Mouse (Mus musculus): ENCODE measurements around the gene Syngr4.
A peak's percentile ranks its signal among the peaks of the same experiment; 100 is the strongest.
"Not testable (repeated sequence)": the region's sequence is repeated elsewhere in the genome, so short reads cannot be mapped to it uniquely, and the experiment has no call there.

Syngr4 gene

DNA sequence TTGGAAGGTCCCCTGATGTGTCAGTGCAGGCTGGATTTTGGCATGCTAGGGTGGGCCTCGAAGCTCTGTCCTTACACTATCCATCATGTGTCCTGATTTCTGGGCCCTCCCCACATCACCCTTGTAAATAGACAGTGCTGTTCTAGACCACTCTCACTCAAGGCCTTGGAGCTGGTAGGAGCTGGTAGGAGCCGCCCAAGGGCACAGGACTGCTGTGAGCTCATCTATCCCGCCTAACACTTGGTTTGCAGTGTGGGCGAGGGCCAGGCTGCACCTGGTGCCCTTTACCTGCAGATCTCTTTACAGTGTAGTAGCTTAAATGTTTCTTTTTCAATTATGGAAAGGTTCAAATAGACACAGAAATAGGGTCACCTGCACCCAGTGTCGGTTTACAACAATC is 18.5 kb upstream of the Syngr4 start:
- DNase-seq (ENCODE audit: low spot score) = no peak

DNA sequence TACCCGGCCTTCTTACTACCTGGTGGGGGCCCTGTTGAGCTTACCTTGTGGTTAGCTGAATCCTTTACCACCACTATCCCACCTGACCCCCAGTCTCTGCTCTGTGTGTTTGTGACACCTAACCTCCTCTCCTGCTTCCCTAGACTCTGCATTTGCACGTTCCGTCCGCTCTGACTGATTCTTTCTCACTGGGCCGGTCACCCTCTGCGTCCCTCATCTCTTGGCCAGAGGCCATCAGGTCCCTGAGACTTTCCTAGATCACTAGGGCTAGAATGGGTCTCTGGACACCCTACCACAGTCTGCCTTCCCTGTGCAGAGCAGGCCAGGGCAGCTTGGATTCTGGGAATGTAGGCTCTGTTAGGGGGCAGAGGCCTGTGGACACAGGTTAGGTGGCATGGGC is 17.6 kb upstream of the Syngr4 start:
- DNase-seq (ENCODE audit: low spot score) = no peak

DNA sequence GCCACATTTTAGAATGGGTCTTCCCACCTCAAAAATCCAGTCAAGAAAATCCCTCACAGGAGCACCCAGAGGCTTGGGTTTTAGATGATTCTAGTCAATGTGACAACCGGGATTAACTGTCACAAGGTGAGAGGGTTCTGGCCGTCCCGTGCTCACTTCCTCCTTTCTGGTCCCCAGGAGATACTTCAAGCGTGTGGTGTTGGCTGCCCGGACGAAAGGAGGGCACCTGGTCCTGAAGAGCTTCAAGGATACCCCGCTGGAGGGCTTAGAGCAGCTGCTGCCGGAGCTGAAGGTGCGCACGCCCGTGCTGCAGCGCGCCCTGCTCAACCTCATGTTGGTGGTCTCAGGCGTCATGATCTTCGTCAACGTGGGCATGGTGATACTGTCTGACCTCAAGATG is 12.6 kb upstream of the Syngr4 start:
- no peak for DNase-seq (ENCODE audit: low spot score)

DNA sequence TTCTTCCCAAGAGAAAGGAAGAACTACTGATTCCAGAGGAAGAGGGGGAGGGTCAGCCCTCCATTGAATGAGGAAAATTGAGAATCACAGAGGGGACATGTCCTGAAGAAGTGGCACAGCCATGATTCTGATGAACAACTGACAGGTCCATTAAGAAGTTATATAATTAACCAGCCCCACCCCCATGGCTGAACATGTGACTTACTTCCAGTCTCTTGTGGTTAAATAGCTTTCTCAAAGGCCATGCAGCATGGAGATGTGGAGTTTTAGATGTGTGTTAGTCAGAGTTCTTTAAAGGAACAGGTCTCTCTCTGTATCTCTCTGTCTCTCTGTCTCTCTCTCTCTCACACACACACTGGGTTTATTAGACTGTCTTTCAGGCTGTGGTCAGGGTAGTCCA is 11.9 kb upstream of the Syngr4 start:
- DNase-seq (ENCODE audit: low spot score) = no peak

DNA sequence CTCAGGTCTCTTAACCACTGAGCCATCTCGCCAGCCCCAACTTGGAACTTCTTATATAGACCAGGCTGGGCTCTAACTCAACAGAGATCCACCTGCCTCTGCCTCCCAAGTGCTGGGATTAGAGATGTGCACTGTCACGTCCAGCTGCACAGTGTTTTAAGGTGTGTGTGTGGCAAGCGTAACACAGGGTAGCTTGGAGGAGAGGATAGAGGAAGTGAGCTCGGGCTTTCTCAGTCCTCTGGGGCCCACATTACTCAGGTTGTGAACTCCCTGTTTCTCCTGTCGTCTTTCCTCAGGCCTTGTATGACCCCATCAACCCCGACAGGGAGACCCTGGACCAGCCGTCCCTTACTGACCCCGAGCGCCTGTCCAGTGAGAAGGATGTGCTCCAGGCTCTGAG is 10.1 kb upstream of the Syngr4 start:
- no peak for DNase-seq (ENCODE audit: low spot score)

DNA sequence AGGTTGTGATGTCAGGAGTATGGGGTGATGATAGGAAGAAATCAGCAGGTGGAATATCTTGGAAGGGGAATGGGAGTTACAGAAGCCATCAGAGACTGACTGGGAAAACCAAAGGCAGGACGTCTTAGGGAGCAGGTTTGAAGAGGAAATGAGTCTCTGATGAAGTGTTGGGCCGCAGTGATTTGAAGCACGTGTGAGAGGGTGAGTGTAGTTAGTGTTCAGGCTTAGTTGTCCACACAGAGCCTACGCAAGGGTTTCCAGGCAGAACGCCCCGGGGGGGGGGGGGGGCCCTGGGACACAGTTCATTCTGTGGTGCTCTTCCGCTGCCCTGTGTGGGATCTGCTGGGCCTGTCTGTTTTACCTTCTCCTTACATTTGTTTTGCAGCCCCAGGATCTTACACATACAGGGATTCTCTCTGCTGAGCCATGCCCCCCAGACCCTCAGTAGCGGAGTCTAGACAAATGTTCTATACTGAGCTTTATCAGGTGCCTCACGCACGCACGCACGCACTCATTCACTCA is 6.0 kb upstream of the Syngr4 start:
- no peak for DNase-seq (ENCODE audit: low spot score)

DNA sequence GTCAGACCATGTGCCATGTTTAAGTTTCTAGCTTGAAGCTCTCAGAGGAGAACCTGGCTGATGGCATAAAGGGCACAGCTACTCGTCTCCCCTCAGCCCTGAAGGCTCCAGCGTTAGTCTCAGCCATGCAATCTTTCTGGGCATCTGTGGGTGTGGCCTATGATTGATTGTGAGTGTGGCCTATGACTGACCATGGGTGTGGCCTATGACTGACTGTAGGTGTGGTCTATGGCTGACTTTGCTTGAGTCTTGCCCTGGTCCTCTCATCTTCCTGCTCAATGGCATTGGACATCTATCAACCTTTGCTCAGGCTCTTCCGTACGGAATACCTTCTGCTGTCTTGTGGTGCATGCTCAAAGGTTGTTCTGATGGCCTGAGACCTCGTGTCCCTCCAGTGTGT is 5.0 kb upstream of the Syngr4 start:
- DNase-seq (ENCODE audit: low spot score) = no peak

DNA sequence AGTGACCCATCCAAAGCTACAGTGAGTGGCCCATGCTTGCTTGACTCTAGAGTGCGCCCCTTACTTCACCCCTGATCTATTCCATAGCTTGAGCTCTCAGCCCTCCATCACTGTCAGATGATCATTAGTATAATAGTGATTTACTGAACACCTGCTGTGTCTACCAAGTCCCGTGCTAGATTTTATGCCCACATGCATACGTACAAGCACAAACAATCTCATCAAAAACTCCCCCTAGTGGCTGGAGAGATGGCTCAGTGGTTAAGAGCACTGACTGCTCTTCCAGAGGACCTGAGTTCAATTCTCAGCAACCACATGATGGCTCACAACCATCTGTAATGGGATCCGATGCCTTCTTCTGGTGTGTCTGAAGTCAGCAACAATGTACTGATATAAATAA is 1.6 kb upstream of the Syngr4 start:
- not testable (repeated sequence) for DNase-seq (ENCODE audit: low spot score)

DNA sequence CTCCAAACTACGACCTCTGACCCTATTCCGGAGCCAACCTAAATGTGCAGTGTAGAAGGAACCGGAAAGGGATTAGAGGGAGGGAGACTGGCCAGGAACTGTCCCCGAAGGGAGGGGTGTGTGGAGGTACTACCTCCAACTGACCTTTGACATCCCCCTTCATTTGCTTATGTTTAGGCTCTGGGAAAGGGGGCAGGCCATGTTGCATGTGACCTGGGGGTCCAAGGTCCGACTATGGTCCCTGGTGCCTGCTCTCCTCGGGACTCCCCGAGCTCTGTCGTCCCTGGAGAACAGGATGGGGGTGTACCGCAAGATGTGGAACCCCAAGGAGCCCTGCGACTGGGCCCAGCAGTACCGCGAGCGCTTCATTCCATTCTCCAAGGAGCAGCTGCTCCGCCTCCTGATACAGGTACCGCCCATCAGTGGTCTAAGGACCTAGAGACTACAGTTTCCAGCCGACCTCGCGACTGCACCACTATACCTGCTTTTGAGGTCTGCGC is 794 bp upstream of the Syngr4 start:
- DNase-seq (ENCODE audit: low spot score) = peak; percentile 58

DNA sequence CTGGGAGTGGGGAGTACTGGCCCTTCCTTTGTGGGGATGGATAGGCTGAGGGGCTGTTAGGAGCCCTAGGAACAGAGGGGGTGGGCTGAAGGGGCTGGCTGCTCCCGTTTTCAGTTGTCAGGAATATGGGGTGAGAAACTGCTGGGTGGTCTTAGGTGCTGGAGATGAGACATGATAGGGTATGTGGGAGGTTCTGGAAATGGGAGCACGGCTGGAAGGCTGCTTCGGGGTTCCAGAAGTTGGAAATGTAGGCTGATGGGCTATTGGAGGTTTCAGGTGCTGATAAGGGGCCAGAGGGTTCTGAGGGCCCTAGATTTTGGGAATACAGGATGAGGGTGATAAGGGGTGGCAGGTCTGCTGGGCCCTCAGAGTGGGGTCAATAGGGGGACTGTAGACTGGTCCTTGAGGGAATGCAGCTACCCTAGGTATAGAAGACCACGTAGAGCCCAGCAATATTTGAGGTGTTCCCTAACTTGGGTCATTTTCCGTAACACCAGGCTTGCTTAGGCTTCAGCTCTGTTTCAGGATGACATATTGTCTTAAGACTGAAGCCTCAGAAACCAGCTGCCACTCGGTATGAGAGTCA is 490 bp downstream of the Syngr4 start:
- no peak for DNase-seq (ENCODE audit: low spot score)

DNA sequence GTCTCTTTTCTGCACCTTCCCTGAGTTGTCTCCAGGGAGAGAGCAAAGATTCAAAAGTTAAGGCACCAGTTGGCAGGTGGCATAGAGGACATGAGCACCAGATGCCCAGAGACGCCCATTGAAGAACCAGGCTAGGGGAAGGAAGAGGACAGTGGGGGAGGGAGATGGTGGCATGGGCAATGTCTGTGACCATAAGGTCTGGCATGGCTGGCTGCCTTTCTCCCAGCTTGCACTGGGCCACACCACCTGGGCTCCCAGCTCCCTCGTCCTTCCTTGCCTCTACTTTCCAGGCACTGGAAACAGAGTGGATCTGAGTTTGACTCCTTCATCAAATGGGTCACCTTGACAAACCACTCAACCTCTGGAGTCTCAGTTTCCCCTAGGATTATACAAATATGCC is 3.9 kb downstream of the Syngr4 start:
- DNase-seq (ENCODE audit: low spot score) = no peak

DNA sequence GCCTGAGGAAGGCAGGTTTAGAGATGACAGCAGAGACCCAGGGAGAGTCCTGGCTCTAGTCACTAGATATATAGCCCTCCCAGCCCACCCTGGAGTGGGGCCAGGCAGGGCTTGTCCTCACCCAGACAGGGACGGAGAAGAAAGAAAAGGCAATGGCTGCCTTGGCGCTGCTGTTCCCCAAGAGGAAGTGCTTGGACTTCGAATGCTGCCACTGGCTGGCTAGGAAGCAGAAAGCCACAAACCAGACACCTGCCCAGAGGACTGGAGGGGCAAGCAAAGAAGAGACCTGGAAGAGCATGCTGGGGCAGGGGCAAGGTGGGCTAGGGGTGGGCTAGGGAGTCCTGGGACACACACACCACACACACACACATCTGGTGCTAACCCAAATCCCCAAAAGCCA is 9.3 kb downstream of the Syngr4 start:
- DNase-seq (ENCODE audit: low spot score) = no peak

DNA sequence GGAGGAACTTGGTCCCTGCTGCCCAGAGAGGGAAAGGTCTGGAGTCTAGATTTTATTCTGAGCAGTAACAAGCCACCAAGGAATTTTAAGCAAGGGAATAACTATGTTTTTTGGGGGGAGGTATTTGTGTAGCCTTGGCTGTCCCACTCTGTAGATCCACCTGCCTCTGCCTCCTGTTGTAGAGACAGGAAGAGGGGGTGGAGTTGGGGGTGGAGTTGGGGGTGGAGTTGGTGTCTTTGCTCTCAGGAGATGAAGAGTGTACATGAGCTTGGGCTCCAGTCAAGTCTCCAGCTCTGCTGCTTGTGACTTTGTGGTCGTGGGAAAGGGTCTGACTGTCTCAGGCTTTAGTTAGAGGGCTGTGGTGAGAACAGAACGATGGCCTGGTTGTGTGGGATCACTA is 15.5 kb downstream of the Syngr4 start:
- DNase-seq (ENCODE audit: low spot score) = no peak

DNA sequence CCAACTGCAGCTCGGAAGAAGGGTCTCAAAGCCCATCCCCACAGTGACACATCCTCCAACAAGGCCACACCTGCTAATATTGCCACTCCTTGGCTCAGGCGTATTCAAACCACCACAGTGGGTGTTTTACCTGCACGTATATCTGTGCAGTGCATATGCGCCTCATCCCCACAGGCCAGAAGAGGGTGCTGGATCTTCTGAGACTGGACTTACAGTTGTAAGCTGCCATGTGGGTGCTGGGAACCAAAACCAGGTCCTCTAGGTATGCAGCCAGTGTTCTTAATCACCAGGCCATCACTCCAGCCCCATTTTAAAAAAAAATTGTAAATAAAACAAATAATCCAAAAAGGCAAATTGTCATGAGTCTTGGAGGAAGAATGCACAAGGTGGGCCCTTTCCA is 16.0 kb downstream of the Syngr4 start:
- no peak for DNase-seq (ENCODE audit: low spot score)

DNA sequence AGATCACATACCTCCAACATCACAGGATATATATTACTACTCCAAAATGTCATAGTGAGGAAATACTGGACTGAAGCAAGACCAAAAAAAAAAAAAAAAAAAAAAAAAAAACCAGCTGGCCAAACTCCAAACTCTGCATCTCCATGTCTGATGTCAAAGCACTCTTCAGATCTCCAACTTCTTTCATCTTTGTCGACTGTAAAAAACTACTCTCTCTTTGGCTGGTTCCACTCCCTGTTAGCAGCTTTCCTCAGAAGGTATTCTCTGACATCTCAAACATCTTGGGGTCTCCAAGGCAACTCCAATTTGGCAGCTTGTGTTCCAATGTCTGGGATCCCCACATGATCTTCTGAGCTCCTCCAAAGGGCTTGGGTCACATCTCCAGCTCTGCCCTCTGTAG is 18.2 kb downstream of the Syngr4 start, which contains the start of gene Grin2d:
Gene Grin2d, minus strand, starts transcription at position 101 of the 400 bp plus-strand sequence.
- DNase-seq (ENCODE audit: low spot score) = not testable (repeated sequence)

DNA sequence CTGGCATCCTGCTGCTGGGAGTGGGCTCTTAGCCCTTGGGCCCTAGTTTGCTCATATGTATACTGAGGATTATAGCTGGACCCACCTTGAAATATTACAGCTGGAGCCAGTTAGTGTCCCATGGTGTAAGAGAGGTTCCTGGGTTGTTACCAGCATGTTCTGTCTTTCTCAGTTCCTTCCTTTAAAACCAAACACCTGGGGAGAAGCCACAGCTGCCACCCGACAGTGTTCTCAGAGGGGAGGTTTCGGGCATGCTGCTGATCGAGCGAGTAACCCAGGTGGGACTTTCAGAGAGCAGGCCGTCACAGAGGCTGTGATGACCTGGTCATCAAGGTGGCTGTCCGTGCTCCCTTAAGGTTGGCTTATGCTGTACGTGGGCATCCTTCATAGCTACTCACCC is 19.6 kb downstream of the Syngr4 start:
- DNase-seq (ENCODE audit: low spot score) = no peak

DNA sequence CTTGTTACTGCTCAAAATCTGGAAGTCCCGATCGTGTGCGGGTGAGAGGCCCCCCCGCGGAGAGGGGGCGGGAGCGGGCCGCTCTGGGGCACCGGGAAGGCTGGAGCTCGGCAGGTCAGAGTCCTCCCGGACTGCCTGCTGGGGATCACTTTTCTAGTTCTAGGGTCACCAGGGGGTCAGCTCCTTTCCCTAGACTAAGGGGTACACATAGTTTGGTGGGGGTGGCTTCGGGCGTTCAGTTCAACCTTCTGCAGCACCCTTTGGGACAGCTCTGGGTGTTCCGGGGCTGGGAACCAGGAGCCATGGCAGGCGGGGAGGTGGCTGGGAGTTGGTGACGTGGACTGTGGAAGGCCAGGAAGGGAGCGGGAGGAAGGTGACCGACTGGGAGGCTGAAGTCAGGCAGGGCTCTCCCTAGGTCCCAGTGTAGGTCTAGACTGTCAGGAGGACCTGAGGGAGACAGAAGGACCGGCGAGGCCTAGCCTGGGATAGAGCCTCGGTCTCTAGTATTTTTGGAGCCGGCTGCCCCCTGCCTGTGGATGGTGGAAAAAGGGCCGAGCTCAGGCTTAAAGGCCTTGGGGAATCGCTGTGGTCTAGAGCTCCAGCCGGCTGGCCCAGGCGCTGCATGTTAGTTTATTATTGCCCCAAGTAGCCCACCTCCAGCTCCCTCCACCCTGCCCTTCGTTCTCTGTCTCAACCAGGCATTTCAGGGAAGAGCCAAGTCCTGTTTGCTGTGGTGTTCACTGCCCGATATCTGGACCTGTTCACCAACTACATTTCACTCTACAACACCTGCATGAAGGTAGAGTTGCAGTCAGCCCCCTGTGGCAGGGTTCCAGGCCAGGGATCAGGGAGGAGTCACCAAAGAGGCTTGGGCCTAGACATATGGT is 23.2 kb downstream of the Syngr4 start:
- DNase-seq (ENCODE audit: low spot score) = peak; percentile 42

DNA sequence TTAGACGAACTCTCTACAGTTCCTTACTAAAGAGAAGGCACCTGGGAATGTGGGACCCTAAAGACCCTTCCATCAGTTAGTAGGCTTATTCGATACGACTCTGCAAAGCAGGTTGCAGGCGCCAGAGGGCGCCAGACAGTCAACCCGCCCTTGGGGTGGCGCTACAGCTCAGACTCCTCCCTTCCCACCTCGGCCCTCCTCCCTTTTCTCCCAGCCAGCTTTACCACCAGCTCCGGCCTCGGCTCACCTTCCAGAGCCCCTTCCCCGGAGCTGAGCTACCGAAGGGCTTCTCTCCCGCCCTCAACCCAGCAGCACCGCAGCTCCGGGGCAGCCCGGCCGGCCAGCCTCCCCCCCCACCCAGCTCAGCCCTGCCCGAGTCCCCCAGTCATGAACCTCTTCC is 23.9 kb downstream of the Syngr4 start, which contains the start of gene Kdelr1:
Gene Kdelr1, plus strand, starts transcription at position 149 of the 400 bp plus-strand sequence.
- DNase-seq (ENCODE audit: low spot score) = peak; percentile 90

DNA sequence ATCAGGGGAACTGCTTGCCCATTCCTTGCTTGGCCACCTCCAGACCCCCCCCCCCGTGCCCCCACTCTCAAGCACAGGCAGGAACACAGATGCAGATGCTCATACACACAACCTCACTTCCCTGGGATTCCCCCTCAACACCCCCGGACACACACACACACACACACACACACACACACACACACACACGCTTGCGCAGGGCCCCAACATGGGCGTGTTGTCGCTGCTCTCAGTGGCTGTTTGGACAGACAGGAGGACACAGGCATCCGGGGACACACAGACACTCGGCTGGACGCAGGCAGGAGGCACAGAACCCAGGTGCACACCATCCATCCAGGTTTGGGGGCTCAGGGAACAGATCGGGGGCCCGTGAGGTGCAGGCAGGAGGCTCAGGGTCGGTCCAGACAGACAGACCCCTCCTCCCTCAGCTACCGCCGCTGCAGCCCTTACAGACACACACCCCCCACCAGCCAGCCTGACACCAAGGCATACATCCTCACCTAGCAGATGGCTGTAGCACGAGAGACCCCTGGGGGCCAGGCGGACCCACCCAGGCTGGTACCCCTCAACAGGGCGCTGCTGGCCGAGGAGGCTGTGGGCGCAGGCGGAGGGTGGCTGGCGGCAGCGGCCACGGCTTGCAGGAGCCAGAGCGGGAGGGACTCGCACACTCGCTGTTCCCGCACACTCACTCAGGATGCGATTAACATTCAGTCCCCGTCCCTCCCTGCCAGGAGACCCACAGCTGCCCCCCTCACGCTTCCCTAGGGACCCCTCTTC is 26.0 kb downstream of the Syngr4 start:
- DNase-seq (ENCODE audit: low spot score) = no peak

DNA sequence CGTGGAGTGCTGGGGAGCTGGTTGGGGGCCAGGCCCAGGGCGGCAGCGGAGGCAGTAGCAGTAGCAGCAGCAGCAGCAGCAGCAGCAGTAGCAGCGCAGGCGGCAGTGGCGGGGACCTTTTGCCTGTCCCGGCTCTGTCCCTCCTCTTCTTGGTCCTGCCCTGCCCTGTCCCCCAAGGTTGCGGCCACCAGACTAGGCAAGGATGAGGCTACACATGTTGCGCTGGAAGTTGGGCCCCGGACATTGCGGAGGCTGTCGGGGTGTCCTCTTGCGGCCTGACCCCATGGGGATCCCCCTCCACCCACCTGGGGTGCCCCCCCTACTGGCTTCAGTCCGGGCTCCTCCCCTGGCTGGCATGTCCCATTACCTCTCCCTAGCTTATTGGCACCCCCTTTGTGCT is 26.7 kb downstream of the Syngr4 start:
- no peak for DNase-seq (ENCODE audit: low spot score)

DNA sequence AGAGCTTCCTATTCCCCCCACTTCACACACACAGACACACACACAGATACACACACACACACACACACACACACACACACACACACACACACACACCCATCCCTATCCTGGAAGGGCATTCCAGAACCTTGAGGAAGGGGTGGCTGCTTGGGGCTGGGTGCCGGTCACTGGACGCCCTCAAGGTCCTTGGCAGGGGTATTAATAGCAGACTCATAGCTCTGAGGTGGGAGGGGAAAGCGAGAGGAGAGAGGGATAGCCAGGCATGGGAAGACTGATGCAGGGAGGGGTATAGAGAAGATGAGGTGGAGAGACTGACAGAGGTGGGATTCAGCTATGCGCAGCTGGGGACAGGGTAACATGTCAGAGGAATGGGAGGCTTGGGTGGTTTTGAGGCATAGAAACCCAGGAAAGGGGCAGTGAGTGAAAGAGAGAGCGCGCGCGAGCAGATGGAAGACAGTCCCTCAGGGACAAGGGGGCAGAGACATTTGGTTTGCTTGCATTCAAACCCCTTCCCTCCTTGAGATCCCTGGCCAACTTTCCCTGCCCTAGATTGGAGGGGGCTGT is 27.3 kb downstream of the Syngr4 start:
- DNase-seq (ENCODE audit: low spot score) = no peak

DNA sequence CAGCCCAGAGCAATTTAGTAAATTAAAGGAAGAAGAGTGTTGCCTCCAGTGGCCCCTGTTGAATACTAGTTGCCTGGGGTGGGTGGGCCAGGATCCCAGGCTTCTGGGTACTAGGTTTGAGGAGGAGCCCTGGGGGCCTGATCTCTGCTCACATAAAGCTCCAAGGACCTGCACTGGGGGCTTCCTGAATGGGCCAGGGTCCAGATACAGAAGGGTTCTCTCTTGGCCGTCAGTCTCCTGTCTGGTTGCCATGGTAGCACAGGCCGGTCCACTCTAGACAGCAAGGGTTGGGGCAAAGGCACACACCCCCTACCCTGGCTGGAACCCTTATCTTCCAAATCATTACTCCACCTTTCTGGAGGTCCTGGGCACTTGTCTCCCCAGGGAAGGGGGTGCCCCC is 28.6 kb downstream of the Syngr4 start:
- DNase-seq (ENCODE audit: low spot score) = no peak

Data from layer of hippocampus, adult 11-12 months (tissue).